Mouse (Mus musculus) liver, postnatal 0 days (tissue): ENCODE data around the gene Pecam1.

Experiments used
- CTCF ChIP-seq: sonication (generic); IDR thresholded peaks from 2 replicates; pipeline ENCODE4 v1.5.1; 2016; ENCODE audit warnings: antibody characterized with exemption, low read depth
- EP300 ChIP-seq: IDR thresholded peaks from 2 replicates; pipeline ENCODE4 v1.6.1; 2016; ENCODE audit warnings: antibody characterized with exemption, low read depth, mild to moderate bottlenecking

DNA sequence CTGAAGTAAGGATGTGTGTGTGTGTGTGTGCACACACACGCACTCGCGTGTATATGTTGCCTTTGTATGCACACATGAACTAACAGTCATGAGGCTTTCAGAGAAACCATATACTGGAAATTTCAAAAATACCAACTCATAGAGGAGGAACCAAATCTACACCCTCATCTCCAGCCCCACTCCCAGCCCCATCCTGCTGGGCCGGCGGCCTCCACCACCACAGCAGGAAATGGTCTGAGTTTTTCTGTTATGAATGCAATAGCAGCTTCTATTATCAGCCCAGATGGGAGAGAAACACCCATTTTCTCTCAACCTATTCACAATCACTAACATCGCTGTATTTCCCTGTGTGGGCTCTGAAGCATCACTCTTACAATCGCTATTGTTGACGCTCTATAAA is 128.4 kb downstream of the Pecam1 start:
- TF ChIP-seq CTCF, result no peak
- TF ChIP-seq EP300, result no peak
